Mouse (Mus musculus) liver, embryonic 14.5 days (tissue): ENCODE measurements around the gene Prss46. TPM values are rescaled to one million over a fixed set of nuclear protein-coding genes. Genes with fewer than 3 reads are reported as not detected.

Experiments
- ATAC-seq: fragments of 200-750 bp; cut with Nextera tagmentation; 2 replicates; pipeline ENCODE4 v1.8.0; 2017; ENCODE audit warnings: moderate number of reproducible peaks, mild to moderate bottlenecking, moderate library complexity; ENCODE audit not compliant: insufficient read depth
- DNase-seq, 3 experiments: peaks; one replicate each; pipeline ENCODE4 v3.0.0-alpha.2; 2012 to 2013; ENCODE audit warnings: low read depth in 3 of 3, low spot score in 3 of 3
- H3K27ac ChIP-seq: fragments of 300-500 bp; sonication (generic); 2 replicates; pipeline ENCODE4 v1.5.1; 2014; ENCODE audit warnings: moderate library complexity, mild to moderate bottlenecking, control low read depth, inconsistent platforms
- H3K27me3 ChIP-seq: fragments of 300-500 bp; sonication (generic); 2 replicates; pipeline ENCODE4 v1.6.1; 2014; ENCODE audit warnings: mild to moderate bottlenecking, low read length, moderate library complexity; ENCODE audit not compliant: control insufficient read depth, insufficient read depth
- H3K36me3 ChIP-seq: fragments of 300-500 bp; sonication (generic); replicated peaks from 2 replicates; pipeline ENCODE4 v1.6.1; 2014; ENCODE audit warnings: low read depth; ENCODE audit not compliant: control insufficient read depth, insufficient read depth
- H3K4me1 ChIP-seq, 2 experiments: fragments of 200-500 bp in 1 of 2; fragments of 300-500 bp in 1 of 2; sonication (generic) in 1 of 2; replicated peaks; 2 replicates each; pipeline ENCODE4 v1.6.1; 2012 to 2014; ENCODE audit warnings: antibody characterized with exemption in 1 of 2, inconsistent platforms in 1 of 2, low read length in 1 of 2; ENCODE audit not compliant: control insufficient read depth in 2 of 2, insufficient read depth in 2 of 2
- H3K4me2 ChIP-seq: fragments of 300-500 bp; sonication (generic); 2 replicates; pipeline ENCODE4 v1.6.1; 2014; ENCODE audit warnings: low read depth, mild to moderate bottlenecking, control low read depth, moderate library complexity
- H3K4me3 ChIP-seq, 2 experiments: fragments of 200-500 bp in 1 of 2; fragments of 300-500 bp in 1 of 2; sonication (generic) in 1 of 2; 2 replicates each; pipeline ENCODE4 v1.5.1; 2012 to 2014; ENCODE audit warnings: low read depth in 2 of 2, low read length in 2 of 2, mild to moderate bottlenecking in 2 of 2, control low read depth in 1 of 2, inconsistent platforms in 1 of 2, moderate library complexity in 1 of 2; ENCODE audit not compliant: insufficient read depth in 1 of 2
- H3K9ac ChIP-seq: fragments of 300-500 bp; sonication (generic); replicated peaks from 2 replicates; pipeline ENCODE4 v1.6.1; 2014; ENCODE audit warnings: mild to moderate bottlenecking, control low read depth, moderate library complexity
- H3K9me3 ChIP-seq: fragments of 300-500 bp; sonication (generic); 2 replicates; pipeline ENCODE4 v1.6.1; 2016; ENCODE audit warnings: low read length, mixed read lengths; ENCODE audit not compliant: control insufficient read depth
- CTCF ChIP-seq: IDR thresholded peaks from 2 replicates; pipeline ENCODE4 v1.5.1; 2016; ENCODE audit warnings: antibody characterized with exemption, low read depth, control low read depth
- EP300 ChIP-seq: IDR thresholded peaks from 2 replicates; pipeline ENCODE4 v1.6.1; 2016; ENCODE audit warnings: antibody characterized with exemption, low read depth
- WGBS: fragments of 180-500 bp; shearing (Covaris S2); extraction: QIAGEN DNeasy Blood & Tissue Kit; methylation state at CpG from one replicate; pipeline ENCODE4 v1.1.7; 2014; ENCODE audit not compliant: insufficient replicate concordance; 5-methylcytosine and 5-hydroxymethylcytosine counted together
- polyA plus RNA-seq, 2 experiments: library from polyadenylated mRNA; depleted of rRNA in 1 of 2; stranded (reverse) in 1 of 2; unstranded in 1 of 2; fragments of >200 nt; fragmentation: Nextera tagmentation in 1 of 2; extraction: Ambion mirVana in 1 of 2; gene quantifications; 2 replicates each; pipeline versions ENCODE4 v1.2.1 to v1.2.3; 2012 to 2014

The Prss46 gene
- polyA plus RNA-seq, 2 experiments: not detected

- TF ChIP-seq EP300 (no peak), CTCF (no peak)
- H3K27ac ChIP-seq: no peak within 1 kb of the TSS
- no peak for ATAC-seq
- H3K4me2 ChIP-seq: peak within 1 kb of the TSS; percentile 55
- peak within 1 kb of the TSS; percentile 49 to 53 for H3K4me3 ChIP-seq
- 18% methylated on average over 12 of the region's 12 CpGs for WGBS
- H3K9me3 ChIP-seq: no peaks in the 10 kb centered on the region
- H3K27me3 ChIP-seq: peaks cover 23% of the 10 kb centered on the region
- H3K9ac ChIP-seq: no peak within 1 kb of the TSS
- peaks cover 0 to 7% of the 10 kb centered on the region in 2 experiments; a peak in 1 of 4 replicates for H3K4me1 ChIP-seq
- DNase-seq: no peak
- H3K36me3 ChIP-seq: no peaks in the 10 kb centered on the region
Observed at GRCm38 (mm10) chr9:110879191-110879920, 35.0 kb downstream of the Prss46 start, which contains the start of gene Als2cl. Gene Als2cl, plus strand, starts transcription at chr9:110879870.

GRCm38 (mm10) chr9:110879998-110880561, 35.8 kb downstream of the Prss46 start, which contains the start of gene Tmie:
Gene Tmie, minus strand, starts transcription at chr9:110880113.
- H3K27me3 ChIP-seq: peaks cover 22% of the 10 kb centered on the region
- ATAC-seq (peak; percentile 39; the same call in 1 of the 2 replicates), DNase-seq (no peak)
- no peak within 1 kb of the TSS for H3K27ac ChIP-seq
- under 1% methylated on average over 47 of the region's 57 CpGs for WGBS
- no peaks in the 10 kb centered on the region for H3K9me3 ChIP-seq
- peak within 1 kb of the TSS; percentile 55 for H3K4me2 ChIP-seq
- TF ChIP-seq EP300: no peak
- TF ChIP-seq CTCF: no peak
- peaks cover 0 to 5% of the 10 kb centered on the region in 2 experiments; a peak in 1 of 4 replicates for H3K4me1 ChIP-seq
- peak within 1 kb of the TSS; percentile 49 to 53 for H3K4me3 ChIP-seq
- no peaks in the 10 kb centered on the region for H3K36me3 ChIP-seq
- no peak within 1 kb of the TSS for H3K9ac ChIP-seq

DNA sequence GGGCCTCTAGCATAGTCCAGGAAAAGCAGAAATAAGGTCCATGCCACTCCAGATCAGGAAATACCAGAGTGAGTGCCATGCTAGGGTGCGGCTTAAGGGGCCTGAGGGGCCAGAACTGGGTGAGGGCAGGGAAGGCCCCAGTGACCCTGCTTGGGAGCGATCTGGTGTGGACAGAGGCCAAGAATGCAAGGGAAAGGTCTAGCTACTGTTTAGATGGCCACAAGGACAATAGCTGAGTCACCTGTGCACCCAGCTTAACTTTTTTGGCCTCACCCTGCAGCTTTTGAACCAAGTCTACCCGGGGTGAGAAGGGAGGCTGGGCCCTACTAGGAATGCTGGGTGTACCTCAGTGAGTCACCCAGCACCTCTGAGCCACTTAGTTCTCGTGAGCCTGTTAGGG, 36.5 kb downstream of the Prss46 start:
- Histone ChIP-seq H3K9me3 (no peaks in the 10 kb centered on the region), H3K4me3 (peak overlapping the region; percentile 49 to 53; a peak in 3 of 4 replicates), H3K27ac (no peak overlapping the region), H3K4me2 (peak overlapping the region; percentile 55), H3K9ac (no peak overlapping the region), H3K27me3 (peaks cover 22% of the 10 kb centered on the region), H3K36me3 (no peaks in the 10 kb centered on the region), H3K4me1 (peaks cover 0 to 5% of the 10 kb centered on the region in 2 experiments; a peak in 1 of 4 replicates)
- DNase-seq: no peak
- TF ChIP-seq EP300 (no peak), CTCF (no peak)
- WGBS: 47% methylated on average over 4 of the region's 4 CpGs
- ATAC-seq: no peak

- peaks cover 0 to 5% of the 10 kb centered on the region in 2 experiments; a peak in 1 of 4 replicates for H3K4me1 ChIP-seq
- DNase-seq (no peak), ATAC-seq (no peak)
- H3K27ac ChIP-seq: no peak overlapping the region
- H3K9ac ChIP-seq: no peak overlapping the region
- H3K9me3 ChIP-seq: no peaks in the 10 kb centered on the region
- no peak overlapping the region for H3K4me2 ChIP-seq
- H3K36me3 ChIP-seq: no peaks in the 10 kb centered on the region
- WGBS: 49% methylated on average over 7 of the region's 7 CpGs
- H3K4me3 ChIP-seq: no peak overlapping the region
- H3K27me3 ChIP-seq: peaks cover 22% of the 10 kb centered on the region
- TF ChIP-seq CTCF: no peak
- TF ChIP-seq EP300: no peak
Observed at GRCm38 (mm10) chr9:110881953-110882352, 37.6 kb downstream of the Prss46 start.
